Mouse (Mus musculus): ENCODE measurements around the gene Ntn5.

DNA sequence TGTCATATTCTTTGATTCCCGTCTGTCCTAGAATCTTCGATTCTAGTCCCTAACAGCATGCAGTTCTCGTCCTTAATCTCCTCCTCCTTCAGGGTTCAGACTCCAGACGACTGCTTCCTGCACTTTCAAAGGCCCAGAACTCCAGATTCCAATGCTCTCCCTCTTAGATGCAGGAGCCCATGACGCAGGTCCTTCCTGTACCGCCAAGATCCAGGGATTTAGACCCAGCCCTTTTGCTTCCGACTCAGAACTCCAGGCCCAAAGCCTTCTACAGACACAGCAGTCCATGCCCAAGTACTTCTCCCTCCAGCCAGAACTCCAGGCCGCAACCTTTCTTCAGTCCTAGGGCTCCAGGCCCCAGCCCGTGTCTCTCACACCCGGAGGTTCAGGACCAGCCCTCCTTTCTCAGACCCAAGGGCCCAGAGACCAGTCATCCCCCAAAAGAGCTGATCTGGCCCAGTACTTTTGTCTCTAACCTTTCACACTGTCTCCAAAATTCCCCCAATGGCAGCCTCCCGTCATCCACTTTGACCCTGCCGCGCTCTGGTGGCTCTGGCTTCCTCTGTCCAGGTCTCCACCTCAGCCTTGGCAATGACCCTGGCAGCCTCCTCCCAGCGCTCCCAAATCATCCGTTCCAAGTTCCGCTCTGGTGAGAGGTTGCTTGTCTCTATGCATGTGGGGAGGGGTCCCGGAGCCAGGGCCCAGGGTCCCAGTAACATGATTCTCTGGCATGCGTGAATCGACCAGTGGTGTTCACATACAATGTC is 43.4 kb upstream of the Ntn5 start:
- TF ChIP-seq CTCF (IDR thresholded peaks at IDR 0.05; ENCODE audit: extremely low read depth, insufficient read length, insufficient replicate concordance, low read depth, low read length): no peak
- TF ChIP-seq POLR2A (IDR thresholded peaks at IDR 0.05; ENCODE audit: low read depth, low read length): no peak

Data from small intestine, adult 2 months (tissue).